Mouse (Mus musculus) urinary bladder, postnatal 36 days (tissue): ENCODE measurements at regions not wholly inside any gene's neighbourhood (a gene's known extent, or its start where the extent isn't known, plus 50 kb on each side); places are given as distances from the start of the nearest gene placed in this dataset.
"Not testable (repeated sequence)": the region's sequence is repeated elsewhere in the genome, so short reads cannot be mapped to it uniquely, and the experiment has no call there.

Source experiments
- DNase-seq, 2 experiments: peaks; one replicate each; pipeline ENCODE4 v3.0.0; 2022; ENCODE audit warnings: low spot score in 2 of 2, mixed read lengths in 1 of 2

DNA sequence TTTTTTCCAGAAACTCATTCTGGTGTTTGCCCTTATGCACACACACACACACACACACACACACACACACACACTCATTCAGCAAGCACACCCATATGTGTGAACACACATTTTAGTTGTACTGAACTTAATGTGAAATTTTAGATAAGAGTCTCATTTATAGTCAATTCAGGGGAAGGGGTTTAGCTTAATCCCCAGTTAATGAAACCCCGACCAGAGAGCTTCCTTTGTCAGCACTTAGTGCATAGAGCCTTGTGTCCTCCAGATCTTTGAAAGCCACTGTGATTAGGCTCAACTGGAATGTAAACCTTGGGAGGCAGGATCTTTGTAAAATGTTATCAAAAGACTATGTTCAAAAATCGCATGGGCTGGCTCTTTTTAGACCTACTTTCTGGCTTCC lies 53.4 kb downstream of the Rps12 start:
- DNase-seq: no peak

DNA sequence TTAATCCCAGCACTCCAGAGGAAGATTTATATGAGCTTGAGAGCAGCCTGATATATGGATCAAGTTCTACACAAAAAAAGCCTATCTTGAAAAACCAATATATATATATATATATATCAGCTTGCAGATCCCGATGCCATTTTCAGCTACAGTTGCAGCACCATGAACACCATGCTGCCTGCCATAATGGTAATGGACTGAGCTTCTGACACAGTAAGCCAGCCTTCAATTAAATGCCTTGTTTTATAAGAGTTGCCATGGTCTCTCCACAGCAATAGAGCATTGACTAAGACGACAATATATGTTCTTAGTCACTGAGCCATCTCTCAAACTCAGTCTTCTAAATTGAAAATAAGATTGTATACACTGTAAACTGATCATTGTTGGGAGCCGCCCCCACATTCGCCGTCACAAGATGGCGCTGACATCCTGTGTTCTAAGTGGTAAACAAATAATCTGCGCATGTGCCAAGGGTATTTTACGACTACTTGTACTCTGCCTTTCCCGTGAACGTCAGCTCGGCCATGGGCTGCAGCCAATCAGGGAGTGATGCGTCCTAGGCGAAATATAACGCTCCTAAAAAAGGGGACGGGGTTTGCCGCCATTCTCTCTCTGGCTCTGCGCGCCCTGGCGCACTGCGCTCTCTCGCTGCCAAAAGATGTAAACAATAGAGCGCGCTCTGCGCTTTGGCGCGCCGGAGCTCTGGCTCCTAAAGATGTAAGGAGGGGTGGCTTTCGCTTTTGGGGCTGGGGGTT lies 60.9 kb downstream of the Rps12 start:
- not testable (repeated sequence) for DNase-seq

DNA sequence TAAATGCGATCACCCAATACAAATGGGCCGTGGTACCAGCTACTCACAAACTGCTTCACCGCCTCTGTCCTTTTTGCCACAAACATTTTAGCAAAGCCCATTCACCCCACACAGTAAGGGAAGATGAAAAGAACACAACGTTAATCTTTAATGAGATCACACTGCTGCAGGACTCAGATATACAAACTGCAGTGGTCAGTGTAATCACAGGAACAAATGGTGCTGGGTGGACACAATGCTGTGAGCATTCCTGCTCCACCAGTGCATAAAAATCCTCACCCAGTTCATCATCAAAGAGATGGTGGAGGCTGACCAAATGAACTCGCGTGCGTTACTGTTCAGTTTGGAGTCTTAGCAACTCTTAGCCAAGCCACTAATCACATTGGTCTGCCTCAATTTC lies 69.0 kb downstream of the Rps12 start:
- DNase-seq: no peak

DNA sequence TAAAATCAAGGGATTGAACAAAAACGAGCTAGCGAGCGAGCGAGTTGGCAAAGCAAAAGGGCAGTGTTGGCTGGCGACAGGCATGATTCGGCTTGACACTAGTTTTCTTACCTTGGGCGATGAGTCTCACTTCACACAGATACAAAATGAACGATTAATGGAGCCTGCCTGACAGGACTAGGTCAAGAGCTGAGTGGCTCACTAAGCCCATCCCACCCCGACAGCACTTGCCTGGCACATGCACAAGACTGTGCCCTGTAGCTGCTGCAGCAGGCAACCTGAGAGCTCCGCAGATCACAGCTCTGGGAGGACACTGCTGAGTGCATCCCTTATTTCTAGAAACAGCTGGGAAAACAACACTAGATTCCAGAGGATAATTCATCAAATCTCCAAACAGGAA lies 71.6 kb downstream of the Rps12 start:
- DNase-seq: no peak

DNA sequence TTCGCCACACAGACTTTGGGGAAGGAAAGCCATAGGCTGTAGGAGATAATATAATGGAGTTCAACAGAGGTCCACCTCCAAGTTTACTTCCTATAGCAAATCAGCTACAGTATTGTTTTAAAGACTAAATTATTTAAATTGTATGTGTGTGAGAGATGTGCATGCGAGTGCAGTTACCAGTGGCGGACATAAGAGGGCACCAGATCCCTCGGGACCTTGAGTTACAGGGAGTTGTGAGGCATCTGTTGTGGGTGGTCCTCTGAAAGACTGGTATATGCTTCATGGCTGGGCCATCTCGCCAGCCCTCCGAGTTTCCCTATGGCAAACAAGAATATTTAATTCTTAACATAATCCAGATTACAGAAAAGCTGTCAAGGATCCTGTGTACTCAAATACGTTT lies 72.0 kb downstream of the Rps12 start:
- DNase-seq: no peak

DNA sequence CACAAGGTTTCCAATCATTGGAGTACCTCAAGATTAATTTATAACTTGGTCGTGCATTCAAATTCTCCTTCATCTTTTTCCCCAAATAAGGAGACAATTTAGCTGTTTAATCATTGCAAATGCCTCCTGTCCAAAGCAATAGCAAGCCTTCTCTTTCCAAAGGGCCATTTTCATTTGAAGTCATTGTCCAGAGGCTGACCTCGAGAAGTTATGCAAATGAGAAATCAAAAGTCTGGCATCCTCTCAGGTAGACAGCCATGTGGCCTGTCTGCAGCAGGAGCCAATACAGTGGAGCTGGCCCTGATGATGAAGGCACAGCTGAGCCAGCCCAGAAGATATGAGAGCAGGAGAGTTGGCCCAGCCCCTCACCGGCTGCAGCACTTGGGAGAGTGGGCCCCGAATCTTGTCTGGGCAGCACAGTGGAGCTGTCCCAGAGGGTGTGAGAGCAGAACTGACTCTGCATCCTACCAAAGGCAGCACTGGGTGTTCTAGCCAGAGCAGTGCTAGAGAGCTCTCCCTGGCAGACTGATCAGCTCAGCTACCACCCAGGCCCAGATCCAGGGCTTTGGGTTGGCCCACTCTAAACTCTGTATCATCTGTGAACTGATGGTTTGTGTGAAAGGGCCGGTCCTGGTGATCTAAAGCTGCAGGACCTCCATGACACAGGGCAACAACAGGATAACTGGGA lies 74.2 kb downstream of the Rps12 start:
- no peak for DNase-seq

GRCm38 (mm10) chr10:23711416-23712171 lies 75.5 kb downstream of the Rps12 start:
- DNase-seq: no peak

DNA sequence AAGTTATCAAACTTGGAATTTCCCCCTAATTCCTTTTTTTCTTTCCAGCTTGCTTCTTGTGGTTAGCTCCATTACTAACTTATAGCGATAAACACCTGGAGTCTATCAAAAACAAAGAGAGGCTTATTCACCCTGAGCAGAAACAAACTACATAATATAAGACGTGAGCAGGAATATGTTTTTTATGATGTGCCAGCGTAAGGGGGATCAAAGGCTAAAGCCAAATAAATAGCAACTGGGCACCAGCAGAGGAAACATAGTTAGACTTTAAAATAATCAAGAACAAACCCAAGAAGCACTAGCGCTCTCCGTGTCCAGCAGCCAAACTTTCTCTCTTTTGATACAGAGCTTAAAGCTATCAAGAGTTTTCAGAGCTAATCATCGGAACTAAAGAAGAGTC lies 76.1 kb downstream of the Rps12 start:
- DNase-seq: no peak

DNA sequence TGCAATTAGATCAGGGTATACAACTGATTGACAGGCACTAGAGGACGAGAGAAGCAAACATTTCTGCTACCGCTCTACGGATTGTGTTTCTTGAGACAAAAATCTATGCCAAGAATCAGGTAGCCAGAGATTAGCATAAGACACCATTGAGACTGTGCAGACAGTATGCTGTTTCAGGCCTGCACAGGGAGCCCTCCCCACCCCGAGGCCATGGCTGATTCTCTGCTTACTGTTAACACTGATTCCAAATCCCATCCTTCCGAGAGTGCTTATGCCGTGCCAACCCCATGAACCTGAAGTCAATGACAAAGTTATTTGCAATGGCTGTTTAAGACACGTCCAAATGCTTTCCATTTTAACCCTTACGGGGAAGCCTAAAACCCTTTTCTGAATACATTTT lies 78.8 kb downstream of the Rps12 start:
- DNase-seq: no peak

GRCm38 (mm10) chr10:23707141-23707540 lies 79.9 kb downstream of the Rps12 start:
- no peak for DNase-seq

DNA sequence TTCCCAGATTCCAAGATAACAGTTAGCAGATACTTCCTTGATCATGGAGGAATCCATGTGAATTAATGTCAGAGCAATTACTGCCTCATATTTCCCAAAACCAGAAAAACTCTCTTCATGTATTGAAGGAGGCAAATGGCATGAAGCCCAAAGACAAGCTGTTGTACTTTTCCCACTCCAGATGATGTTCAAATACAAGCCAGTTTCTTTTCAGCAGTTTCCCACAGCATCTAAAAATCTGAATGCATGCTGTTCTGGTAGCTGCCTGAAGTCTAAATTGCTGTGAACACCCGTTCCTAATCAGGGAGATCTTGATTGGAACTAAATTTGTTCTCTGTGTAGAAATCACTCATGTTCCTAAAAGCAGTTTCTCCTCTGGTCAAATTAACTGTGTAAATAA lies 83.0 kb downstream of the Rps12 start:
- no peak for DNase-seq

- DNase-seq: no peak
Observed at GRCm38 (mm10) chr10:23691291-23691690, 95.8 kb downstream of the Rps12 start.

DNA sequence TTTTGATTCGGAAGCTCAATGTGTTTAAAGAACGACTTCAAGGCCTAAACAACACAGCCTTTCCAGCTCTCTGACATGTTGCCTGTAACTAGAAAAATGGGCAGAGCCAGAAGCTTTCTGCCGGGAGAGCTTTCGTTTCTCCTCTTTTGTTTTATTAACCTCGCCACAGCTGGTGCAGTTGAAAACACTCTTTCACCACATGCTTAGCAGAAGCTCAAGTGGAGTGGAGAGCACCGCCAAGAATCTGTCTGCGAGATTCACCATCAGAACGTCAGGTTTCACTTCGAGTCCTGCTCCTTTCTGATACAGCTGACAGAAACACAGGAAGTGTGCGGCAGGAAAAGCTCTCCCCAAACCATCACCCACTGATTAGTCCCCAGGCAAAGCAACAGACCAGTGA lies 100.1 kb downstream of the Rps12 start:
- no peak for DNase-seq

- peak in 1 of 2 experiments; percentile 6 for DNase-seq
Observed at GRCm38 (mm10) chr10:23683078-23683477, 104.0 kb downstream of the Rps12 start.

- no peak for DNase-seq
Observed at GRCm38 (mm10) chr10:23675911-23676310, 111.2 kb downstream of the Rps12 start.

DNA sequence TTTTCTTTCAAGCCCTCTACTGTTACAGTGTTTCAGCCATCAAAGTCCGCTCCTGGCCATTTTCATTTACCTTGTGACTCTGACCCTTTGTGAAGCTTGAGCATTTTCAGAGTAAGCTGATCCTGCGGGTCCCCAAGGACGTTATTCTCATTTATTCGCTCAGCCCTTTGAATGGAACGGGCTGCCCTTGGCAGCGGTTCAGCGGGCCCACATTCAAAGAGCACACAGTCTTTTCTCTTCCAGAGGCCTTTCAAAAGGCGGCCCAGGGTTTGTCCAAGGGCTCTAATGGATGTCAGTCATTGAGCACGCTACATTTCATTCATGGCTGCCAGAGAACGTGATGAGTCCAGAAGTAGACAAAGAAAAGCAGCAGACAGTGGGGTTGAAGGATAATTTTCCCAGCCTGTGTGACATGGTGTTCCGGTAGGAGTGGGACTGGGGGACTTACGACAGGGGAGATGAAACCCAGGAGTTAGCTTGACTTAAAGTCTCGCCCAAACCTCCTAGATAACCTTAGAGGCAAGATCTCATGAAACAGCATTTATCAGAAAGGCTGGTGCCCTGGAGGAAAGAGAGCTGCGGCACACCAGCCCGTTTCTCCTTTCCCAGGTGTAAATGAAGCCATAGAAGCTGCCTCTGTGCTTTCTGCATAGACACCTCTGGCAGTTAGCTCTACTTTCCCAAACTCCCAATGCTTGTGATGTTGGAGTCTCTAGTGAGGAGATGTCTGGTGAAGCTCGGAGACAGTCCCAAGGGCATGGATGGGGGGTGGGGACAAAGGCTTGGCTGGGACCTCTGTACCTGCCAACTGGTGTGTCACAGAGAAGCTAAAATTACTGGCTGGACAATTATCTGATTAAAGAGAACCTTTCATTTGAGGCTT lies 112.2 kb downstream of the Rps12 start:
- DNase-seq: no peak

- DNase-seq: no peak
Observed at GRCm38 (mm10) chr10:23672296-23672695, 114.8 kb downstream of the Rps12 start.

- peak in 1 of 2 experiments; percentile 17 for DNase-seq
Observed at GRCm38 (mm10) chr10:23671494-23671893, 115.6 kb downstream of the Rps12 start.

- not testable (repeated sequence) for DNase-seq
Observed at GRCm38 (mm10) chr10:23665916-23666315, 121.2 kb downstream of the Rps12 start.

DNA sequence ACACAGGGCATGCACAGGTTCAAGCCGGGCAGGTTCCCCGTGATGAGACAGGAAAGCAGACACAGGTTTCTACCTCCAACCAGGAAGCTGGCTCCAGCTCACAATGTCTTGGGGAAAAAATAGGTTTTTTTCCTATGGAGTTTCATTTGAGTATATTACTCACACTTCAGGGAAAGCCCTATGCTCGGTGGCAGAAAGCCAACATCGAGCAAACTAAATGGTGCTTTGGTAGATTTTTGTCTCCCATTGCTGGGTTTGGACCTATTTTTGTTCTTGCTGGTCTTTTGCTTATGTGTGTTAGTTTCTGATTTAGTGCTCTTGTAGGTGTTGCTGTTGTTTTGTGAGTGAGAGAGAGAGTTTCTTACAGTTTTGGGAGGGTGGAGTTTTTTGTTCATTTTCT lies 160.9 kb downstream of the Rps12 start:
- DNase-seq: no peak

- DNase-seq: no peak
Observed at GRCm38 (mm10) chr10:23612030-23612429, 175.0 kb downstream of the Rps12 start.

- peak; percentile 32 to 40 for DNase-seq
Observed at GRCm38 (mm10) chr10:23611183-23611582, 175.9 kb downstream of the Rps12 start.
